Mouse (Mus musculus) CH12.LX (cell line): ENCODE data around the gene Pdhx.

ENCODE experiments used
- BHLHE40 ChIP-seq: IDR thresholded peaks from 2 replicates; pipeline ENCODE4 v1.6.1; 2011; ENCODE audit warnings: mild to moderate bottlenecking, low read depth, low read length, improper control_type of control experiment
- CTCF ChIP-seq, 2 experiments: IDR thresholded peaks in 1 of 2; conservative IDR thresholded peaks in 1 of 2; 2 replicates each; pipeline ENCODE4 v1.5.1; 2011 to 2012; ENCODE audit warnings: low read depth in 2 of 2, low read length in 2 of 2, improper control_type of control experiment in 1 of 2, inconsistent platforms in 1 of 2, mild to moderate bottlenecking in 1 of 2, moderate library complexity in 1 of 2
- E2F4 ChIP-seq: IDR thresholded peaks from 2 replicates; pipeline ENCODE4 v1.6.1; 2011; ENCODE audit warnings: low read depth, low read length, improper control_type of control experiment; ENCODE audit not compliant: insufficient replicate concordance
- IRF4 ChIP-seq: IDR thresholded peaks from 2 replicates; pipeline ENCODE4 v1.6.1; 2014; ENCODE audit warnings: low read depth, mild to moderate bottlenecking, inconsistent platforms, low read length, improper control_type of control experiment
- MYC ChIP-seq: IDR thresholded peaks from 2 replicates; pipeline ENCODE4 v1.6.1; 2011; ENCODE audit warnings: low read depth, mild to moderate bottlenecking, improper control_type of control experiment, low read length
- POLR2A ChIP-seq: IDR thresholded peaks from 2 replicates; pipeline ENCODE4 v1.6.1; 2011; ENCODE audit warnings: low read depth, mild to moderate bottlenecking, improper control_type of control experiment, low read length
- USF1 ChIP-seq: IDR thresholded peaks from 2 replicates; pipeline ENCODE4 v1.6.1; 2014; ENCODE audit warnings: low read depth, mild to moderate bottlenecking, inconsistent platforms, low read length, improper control_type of control experiment
- ZMIZ1 ChIP-seq: IDR thresholded peaks from 2 replicates; pipeline ENCODE4 v1.6.1; 2012; ENCODE audit warnings: low read depth, mild to moderate bottlenecking, inconsistent platforms, low read length, improper control_type of control experiment

GRCm38 (mm10) chr2:102986964-102987707, 86.2 kb downstream of the Pdhx start:
- TF ChIP-seq CTCF (conservative IDR thresholded peaks at IDR 0.05 in 1 of 2, IDR thresholded peaks at IDR 0.05 in 1 of 2; ENCODE audit: low read depth in 2 of 2, low read length in 2 of 2), result no peak
- TF ChIP-seq ZMIZ1, result no peak
- no peak for TF ChIP-seq POLR2A
- no peak for TF ChIP-seq USF1
- TF ChIP-seq E2F4, result no peak
- TF ChIP-seq BHLHE40, result no peak
- no peak for TF ChIP-seq IRF4
- no peak for TF ChIP-seq MYC
